Comparison of ENCODE assay signal across 21 mouse cellular contexts in the genomic region with DNA sequence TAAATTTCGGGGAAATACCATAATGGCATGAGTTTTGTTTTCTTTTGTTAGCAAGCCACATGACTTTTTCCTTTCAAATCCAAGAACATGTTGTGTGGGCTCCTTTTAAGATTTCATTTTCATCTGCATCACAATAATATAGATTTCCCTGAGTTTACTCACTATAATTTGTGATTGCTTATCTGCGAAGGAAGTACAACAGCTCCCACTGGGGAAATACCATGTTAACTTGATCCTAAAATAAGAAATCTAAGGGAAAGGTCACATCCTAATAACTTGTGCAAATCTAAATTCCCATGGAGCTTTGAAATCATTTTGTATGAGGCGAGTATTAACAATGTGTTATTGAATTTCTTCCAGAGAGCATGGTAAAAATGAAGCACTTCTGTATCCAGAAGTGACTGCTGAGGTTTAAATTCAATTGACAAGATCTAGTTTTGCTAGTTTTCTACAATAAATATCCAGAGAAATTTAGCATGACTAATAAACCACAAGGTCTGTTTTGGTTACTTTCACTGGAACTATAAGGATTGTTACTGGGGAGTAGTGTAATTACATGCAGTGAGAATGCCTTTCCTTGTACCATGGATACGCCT. TPM values are rescaled to one million over a fixed set of nuclear protein-coding genes. Genes with fewer than 3 reads are reported as not detected.
A peak's percentile ranks its signal among the peaks of the same experiment; 100 is the strongest.
DNase-seq lines count a peak whose midpoint lies in the region; ATAC-seq and TF ChIP-seq lines count a peak whose summit lies in the region.
"Had no signal": no experiment of that assay in that cellular context is flagged by ENCODE, and none has a peak within 500 bp of the region (broad histone marks: within the 10 kb centered on the region; RNA-seq: fewer than 3 reads in every experiment).

No protein-coding gene starts in this region.

- H3K36me3 ChIP-seq in heart, adult 2 months (ENCODE audit: control insufficient read depth, insufficient read depth, low read length) = peaks cover 8% of the 10 kb centered on the region
- no peaks in the 10 kb centered on the region for H3K36me3 ChIP-seq in heart, embryonic 12.5 days
- H3K36me3 ChIP-seq in kidney, embryonic 15.5 days = no peaks in the 10 kb centered on the region
- H3K36me3 ChIP-seq: embryonic facial prominence, embryonic 10.5 days; forebrain, embryonic 15.5 days; G1E; heart, embryonic 13.5 days; hindbrain, embryonic 12.5 days had no signal

- H3K4me3 ChIP-seq in heart, adult 2 months = no peak overlapping the region
- no peak overlapping the region for H3K4me3 ChIP-seq in heart, embryonic 12.5 days
- H3K4me3 ChIP-seq in kidney, embryonic 15.5 days (replicated peaks) = no peak overlapping the region
- H3K4me3 ChIP-seq: embryonic facial prominence, embryonic 10.5 days; forebrain, embryonic 15.5 days; heart, embryonic 13.5 days; hindbrain, embryonic 12.5 days had no signal

- peak overlapping the region; percentile 57 for H3K27ac ChIP-seq in heart, adult 2 months
- H3K27ac ChIP-seq in heart, embryonic 12.5 days (ENCODE audit: poor library complexity, severe bottlenecking) = no peak overlapping the region
- H3K27ac ChIP-seq in kidney, embryonic 15.5 days = no peak overlapping the region
- H3K27ac ChIP-seq: embryonic facial prominence, embryonic 10.5 days; forebrain, embryonic 15.5 days; heart, embryonic 13.5 days; hindbrain, embryonic 12.5 days had no signal

- TF ChIP-seq POLR2A in heart, adult 2 months (IDR thresholded peaks at IDR 0.05; ENCODE audit: insufficient read depth, low read depth, low read length) = no peak

- no peak for ATAC-seq in heart, embryonic 12.5 days (ENCODE audit: insufficient number of reproducible peaks, low FRiP score)
- no peak for ATAC-seq in kidney, embryonic 15.5 days (replicated peaks; ENCODE audit: low FRiP score)
- no peak for ATAC-seq in erythroid progenitor cell, adult 5-6 weeks (replicated peaks; ENCODE audit: low FRiP score, poor library complexity, severe bottlenecking)
- ATAC-seq in CD4-positive, CD25-positive, alpha-beta regulatory T cell, adult 4 months = no peak
- ATAC-seq: forebrain, embryonic 15.5 days; hindbrain, embryonic 16.5 days; inflammation-experienced regulatory T-cells, adult 6 months; intestine, postnatal 0 days had no signal

- no peak for TF ChIP-seq EP300 in heart, adult 2 months (IDR thresholded peaks at IDR 0.05; ENCODE audit: insufficient read depth, low read depth, low read length)

- no peaks in the 10 kb centered on the region for H3K27me3 ChIP-seq in heart, adult 2 months (ENCODE audit: control insufficient read depth, insufficient read depth, low read length)
- no peaks in the 10 kb centered on the region for H3K27me3 ChIP-seq in heart, embryonic 12.5 days (replicated peaks)
- no peaks in the 10 kb centered on the region for H3K27me3 ChIP-seq in kidney, embryonic 15.5 days
- H3K27me3 ChIP-seq: forebrain, embryonic 15.5 days; heart, embryonic 13.5 days; hindbrain, embryonic 12.5 days had no signal

- DNase-seq in heart, adult 2 months = no peak
- DNase-seq in kidney, adult 9 months = peak; percentile 10
- peak; percentile 60 for DNase-seq in adipocyte (ENCODE audit: low spot score)
- DNase-seq: adrenal gland, postnatal 14 days; cerebellum, adult 2 months; cerebellum, postnatal 10 days; gastrocnemius, postnatal 14 days; heart, postnatal 4 days had no signal

- H3K4me2 ChIP-seq in heart, embryonic 12.5 days = no peak overlapping the region
- no peak overlapping the region for H3K4me2 ChIP-seq in kidney, embryonic 15.5 days
- H3K4me2 ChIP-seq: forebrain, embryonic 15.5 days; heart, embryonic 13.5 days; hindbrain, embryonic 12.5 days had no signal

- intact Hi-C loops in heart, adult 2 months (cut with DNase I) = loop anchor here (5.0 kb wide), 1 partner anchor 42 kb away; no protein-coding TSS in a partner anchor

- H3K9ac ChIP-seq in heart, adult 2 months (ENCODE audit: low read depth, low read length) = no peak overlapping the region
- H3K9ac ChIP-seq in heart, embryonic 12.5 days = no peak overlapping the region
- H3K9ac ChIP-seq in kidney, embryonic 15.5 days = no peak overlapping the region
- H3K9ac ChIP-seq: forebrain, embryonic 15.5 days; heart, embryonic 13.5 days; hindbrain, embryonic 12.5 days had no signal

- 47% methylated on average over 4 of the region's 4 CpGs for WGBS in heart, adult 2 months
- 83% methylated on average over 4 of the region's 4 CpGs for WGBS in heart, embryonic 12.5 days
- 67% methylated on average over 4 of the region's 4 CpGs for WGBS in kidney, embryonic 15.5 days

- H3K9me3 ChIP-seq in heart, embryonic 12.5 days (replicated peaks) = no peaks in the 10 kb centered on the region
- no peaks in the 10 kb centered on the region for H3K9me3 ChIP-seq in kidney, embryonic 15.5 days (replicated peaks)
- H3K9me3 ChIP-seq: embryonic facial prominence, embryonic 10.5 days; forebrain, embryonic 15.5 days; G1E; heart, embryonic 13.5 days; hindbrain, embryonic 12.5 days had no signal

- no peaks in the 10 kb centered on the region for H3K79me2 ChIP-seq in heart, adult 2 months (replicated peaks; ENCODE audit: control insufficient read depth, insufficient read depth, low read length)

- no peak for TF ChIP-seq CTCF in heart, adult 2 months (IDR thresholded peaks at IDR 0.05)

- peaks cover 1% of the 10 kb centered on the region for H3K4me1 ChIP-seq in heart, adult 2 months (ENCODE audit: control insufficient read depth, insufficient read depth, low read length)
- H3K4me1 ChIP-seq in heart, embryonic 12.5 days (replicated peaks) = no peaks in the 10 kb centered on the region
- H3K4me1 ChIP-seq in kidney, embryonic 15.5 days = peaks cover 4% of the 10 kb centered on the region; the same call in 1 of the 2 replicates
- H3K4me1 ChIP-seq: embryonic facial prominence, embryonic 10.5 days; forebrain, embryonic 15.5 days; heart, embryonic 13.5 days; hindbrain, embryonic 12.5 days had no signal

RNA-seq across cellular contexts. Expression of gene Pparg, which starts 29.3 kb away (rescaled TPM):
- 10 to 100 TPM; 11.6 to 11.7 TPM for total RNA-seq in heart, adult 2 months (2021)
- polyA plus RNA-seq in heart, adult 2 months (2012; rRNA removed) = 12.4 and 15.7 TPM in 2 replicates
- polyA plus RNA-seq in heart, embryonic 12.5 days (2016; fragmentation: Nextera tagmentation; extraction: Ambion mirVana) = 1.3 and 2.0 TPM in 2 replicates
- 5.0 and 5.7 TPM in 2 replicates for polyA plus RNA-seq in kidney, embryonic 15.5 days (2015; fragmentation: Nextera tagmentation; extraction: Ambion mirVana)
- 11.9 and 46.5 TPM in 2 replicates for total RNA-seq in erythroid progenitor cell, adult 5-6 weeks (2015; ENCODE audit: low replicate concordance)
- 4.9 and 5.0 TPM in 2 replicates for total RNA-seq in erythroid progenitor cell, adult 5-6 weeks (2017; ENCODE audit: low replicate concordance)
- 1 to 10 TPM; 1.0 to 2.6 TPM for polyA plus RNA-seq in CD4-positive, CD25-positive, alpha-beta regulatory T cell, adult 4 months (2017; shearing (Covaris generic))
- total RNA-seq: G1E had no signal
- polyA plus RNA-seq: forebrain, embryonic 11.5 days; forebrain, embryonic 15.5 days; G1E had no signal

Comparison
In these comparisons a context has a peak if more than half of its experiments do, and no peak if none do; other contexts are left out.
1. DNase-seq: peak in kidney, adult 9 months (single experiment) and adipocyte (single experiment); none in heart, adult 2 months (0 of 2).